Mouse (Mus musculus) left cerebral cortex, adult 11 months (tissue): ENCODE data around the gene Trim7.
"Not testable (repeated sequence)": the region's sequence is repeated elsewhere in the genome, so short reads cannot be mapped to it uniquely, and the experiment has no call there.

Experiments used
- DNase-seq: peaks from one replicate; pipeline ENCODE4 v3.0.0; 2022; ENCODE audit warnings: low spot score

The Trim7 gene

DNA sequence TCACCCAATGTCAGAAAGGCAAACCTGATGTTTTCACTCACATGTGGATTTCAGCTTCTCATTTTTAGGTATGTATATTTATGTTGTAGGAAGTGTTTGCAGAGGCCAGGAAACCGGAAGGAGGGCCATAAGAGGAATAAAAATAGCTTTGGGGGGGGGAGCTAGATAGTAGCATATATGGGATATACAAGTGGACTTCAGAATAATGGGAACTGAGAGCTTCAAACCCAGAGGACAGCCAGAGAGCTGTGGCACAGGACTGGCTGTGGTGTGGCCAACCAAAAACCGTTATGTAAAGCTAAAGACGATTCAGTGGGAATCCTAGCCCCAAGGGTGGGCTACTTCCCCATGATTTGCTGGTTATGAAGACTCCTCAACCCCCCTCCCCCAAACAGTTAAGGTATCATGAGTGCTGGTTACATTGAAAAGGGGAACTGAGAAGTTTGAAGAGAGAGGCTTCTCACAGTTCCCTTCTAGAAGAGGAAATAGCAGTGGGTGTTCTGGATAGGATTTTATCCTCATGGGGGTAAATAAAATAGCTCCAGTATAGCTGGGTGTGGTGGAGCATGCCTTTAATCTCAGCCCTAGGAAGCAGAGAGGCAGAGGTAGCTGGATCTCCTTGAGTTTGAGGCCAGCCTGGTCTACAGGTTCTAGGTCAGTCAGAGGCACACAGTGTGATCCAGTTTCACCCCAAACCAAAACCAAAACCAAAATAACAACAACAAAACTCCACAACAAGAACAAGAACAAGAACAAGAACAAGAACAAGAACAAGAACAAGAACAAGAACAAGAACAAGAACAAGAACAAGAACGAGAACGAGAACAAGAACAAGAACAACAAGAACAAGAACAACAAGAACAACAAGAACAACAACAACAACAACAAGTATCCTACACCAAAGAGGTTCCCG is 75.0 kb downstream of the Trim7 start:
- DNase-seq, result not testable (repeated sequence)

DNA sequence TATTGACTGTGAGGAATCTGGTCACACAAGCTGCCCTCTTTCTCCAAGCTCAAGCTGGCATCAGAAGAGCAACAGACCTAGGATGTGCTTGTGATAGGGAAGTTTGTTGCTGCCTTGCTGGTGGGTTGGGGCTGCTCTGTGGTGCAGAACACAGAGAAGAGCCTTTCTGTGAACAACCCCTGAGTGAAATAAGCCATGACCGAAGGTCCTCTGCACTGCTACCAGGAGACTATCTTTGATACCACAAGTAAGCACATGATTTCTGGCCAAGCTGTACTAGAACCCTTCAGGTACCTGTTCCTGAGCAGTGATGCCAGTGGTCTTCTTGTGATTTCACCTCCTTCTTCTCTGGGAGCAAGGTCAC is 75.6 kb downstream of the Trim7 start:
- not testable (repeated sequence) for DNase-seq
